Mouse (Mus musculus): Measurements from ENCODE around the gene Mmadhc.

Gene Mmadhc

GRCm38 (mm10) chr2:50264059-50264458, 32.5 kb downstream of the Mmadhc start:
- no peak for DNase-seq

GRCm38 (mm10) chr2:50254955-50255354, 41.6 kb downstream of the Mmadhc start:
- no peak for DNase-seq

GRCm38 (mm10) chr2:50248551-50248950, 48.0 kb downstream of the Mmadhc start:
- DNase-seq, result no peak

- no peak for DNase-seq
Observed at GRCm38 (mm10) chr2:50233491-50233890, 63.1 kb downstream of the Mmadhc start.

Data from lung, postnatal 4 days (tissue).